Comparison of ENCODE assay signal across 9 mouse cellular contexts in genomic region chr9:61056731-61057270, GRCm38 (mm10).
DNase-seq lines count a peak whose midpoint lies in the region; ATAC-seq lines count a peak whose summit lies in the region.
"Had no signal": no experiment of that assay in that cellular context is flagged by ENCODE, and none has a peak within 500 bp of the region (broad histone marks: within the 10 kb centered on the region; RNA-seq: fewer than 3 reads in every experiment).

No protein-coding gene starts in this region.

- WGBS in heart, embryonic 11.5 days (ENCODE audit: insufficient replicate concordance), result 37% methylated on average over 10 of the region's 10 CpGs
- 10% methylated on average over 10 of the region's 10 CpGs for WGBS in liver, embryonic 12.5 days (ENCODE audit: insufficient replicate concordance)

- H3K4me3 ChIP-seq in heart, embryonic 11.5 days (ENCODE audit: low read depth, low read length), result no peak overlapping the region
- H3K4me3 ChIP-seq in liver, embryonic 12.5 days, result no peak overlapping the region
- H3K4me3 ChIP-seq: neural tube, embryonic 13.5 days had no signal

- H3K36me3 ChIP-seq in heart, embryonic 11.5 days (ENCODE audit: control insufficient read depth, insufficient read depth, low read length), result no peaks in the 10 kb centered on the region
- H3K36me3 ChIP-seq in liver, embryonic 12.5 days, result no peaks in the 10 kb centered on the region
- H3K36me3 ChIP-seq: neural tube, embryonic 13.5 days had no signal

- peaks cover 8% of the 10 kb centered on the region; the same call in 1 of the 2 replicates for H3K4me1 ChIP-seq in heart, embryonic 11.5 days (ENCODE audit: control insufficient read depth, insufficient read depth, low read length)
- H3K4me1 ChIP-seq in liver, embryonic 12.5 days, result peaks cover 17% of the 10 kb centered on the region

- peaks cover 18% of the 10 kb centered on the region for H3K27me3 ChIP-seq in heart, embryonic 11.5 days (ENCODE audit: control insufficient read depth, insufficient read depth, low read length)
- peaks cover 14% of the 10 kb centered on the region for H3K27me3 ChIP-seq in liver, embryonic 12.5 days (replicated peaks)

- H3K27ac ChIP-seq in heart, embryonic 11.5 days (ENCODE audit: low read depth, low read length), result no peak overlapping the region
- no peak overlapping the region for H3K27ac ChIP-seq in liver, embryonic 12.5 days
- H3K27ac ChIP-seq: neural tube, embryonic 13.5 days had no signal

- ATAC-seq in heart, embryonic 11.5 days (replicated peaks; ENCODE audit: insufficient number of reproducible peaks, low FRiP score, low TSS enrichment), result no peak
- ATAC-seq in liver, embryonic 12.5 days, result no peak
- no peak for ATAC-seq in erythroblast, adult 5-6 weeks (replicated peaks; ENCODE audit: low FRiP score, poor library complexity, severe bottlenecking)

- 0 out of 2 replicates have a peak overlapping the region, but pooled peaks have one; percentile 2 for H3K4me2 ChIP-seq in heart, embryonic 11.5 days
- peak overlapping the region; percentile 20; the same call in 1 of the 2 replicates for H3K4me2 ChIP-seq in liver, embryonic 12.5 days
- H3K4me2 ChIP-seq: neural tube, embryonic 13.5 days had no signal

- H3K9ac ChIP-seq in heart, embryonic 11.5 days (ENCODE audit: low read depth, low read length), result peak overlapping the region; percentile 2; the same call in 1 of the 2 replicates
- H3K9ac ChIP-seq in liver, embryonic 12.5 days, result no peak overlapping the region
- H3K9ac ChIP-seq: neural tube, embryonic 13.5 days had no signal

- intact Hi-C loops in heart, postnatal 14 days (cut with DNase I), result no loop called here

- no peak for DNase-seq in heart, postnatal 14 days
- DNase-seq in spleen, postnatal 36 days (ENCODE audit: low spot score in 2 of 2), result peak; percentile 54 to 60
- DNase-seq in spleen, adult 12 weeks (ENCODE audit: low spot score), result no peak
- peak; percentile 17 for DNase-seq in telencephalon, adult 2 months (ENCODE audit: low read depth, low spot score)
- no peak for DNase-seq in gastrocnemius, postnatal 4 days (ENCODE audit: low spot score in 2 of 2)

- peaks cover 6% of the 10 kb centered on the region for H3K9me3 ChIP-seq in heart, embryonic 11.5 days (replicated peaks; ENCODE audit: control insufficient read depth, low read length)
- H3K9me3 ChIP-seq in liver, embryonic 12.5 days (replicated peaks), result 0 out of 2 replicates have a peak, but pooled peaks cover 7% of the 10 kb centered on the region

Comparison
In these comparisons a context has a peak if more than half of its experiments do, and no peak if none do; other contexts are left out.
1. DNase-seq: peak in spleen, postnatal 36 days (2 of 2) and telencephalon, adult 2 months (single experiment); none in heart, postnatal 14 days (0 of 2), spleen, adult 12 weeks (single experiment) and gastrocnemius, postnatal 4 days (0 of 2).